Mouse (Mus musculus): ENCODE measurements at regions not wholly inside any gene's neighbourhood (a gene's known extent, or its start where the extent isn't known, plus 50 kb on each side); places are given as distances from the start of the nearest gene placed in this dataset.

- no peak for DNase-seq (ENCODE audit: extremely low spot score)
Measured at GRCm38 (mm10) chr9:35328503-35328902, 60.8 kb downstream of the Rpusd4 start.

GRCm38 (mm10) chr9:35330386-35330785 lies 62.7 kb downstream of the Rpusd4 start:
- DNase-seq (ENCODE audit: extremely low spot score), result no peak

- peak; percentile 78 for DNase-seq (ENCODE audit: extremely low spot score)
Measured at GRCm38 (mm10) chr9:35331241-35331680, 63.6 kb downstream of the Rpusd4 start.

GRCm38 (mm10) chr9:35332688-35333630 lies 65.3 kb downstream of the Rpusd4 start:
- no peak for DNase-seq (ENCODE audit: extremely low spot score)

GRCm38 (mm10) chr9:35333631-35334005 lies 66.0 kb downstream of the Rpusd4 start:
- DNase-seq (ENCODE audit: extremely low spot score), result no peak

GRCm38 (mm10) chr9:35334536-35334935 lies 66.9 kb downstream of the Rpusd4 start:
- DNase-seq (ENCODE audit: extremely low spot score), result no peak

- DNase-seq (ENCODE audit: extremely low spot score), result no peak
Measured at GRCm38 (mm10) chr9:35335181-35335580, 67.5 kb downstream of the Rpusd4 start.

GRCm38 (mm10) chr9:35335888-35336700 lies 68.4 kb downstream of the Rpusd4 start:
- DNase-seq (ENCODE audit: extremely low spot score), result no peak

- no peak for DNase-seq (ENCODE audit: extremely low spot score)
Measured at GRCm38 (mm10) chr9:35336701-35337055, 69.0 kb downstream of the Rpusd4 start.

GRCm38 (mm10) chr9:35338858-35339257 lies 71.2 kb downstream of the Rpusd4 start:
- DNase-seq (ENCODE audit: extremely low spot score), result no peak

GRCm38 (mm10) chr9:35339492-35340262 lies 72.0 kb downstream of the Rpusd4 start:
- DNase-seq (ENCODE audit: extremely low spot score), result no peak

GRCm38 (mm10) chr9:35340263-35340573 lies 72.6 kb downstream of the Rpusd4 start:
- no peak for DNase-seq (ENCODE audit: extremely low spot score)

- no peak for DNase-seq (ENCODE audit: extremely low spot score)
Measured at GRCm38 (mm10) chr9:35340811-35341210, 73.1 kb downstream of the Rpusd4 start.

- no peak for DNase-seq (ENCODE audit: extremely low spot score)
Measured at GRCm38 (mm10) chr9:35341386-35341785, 73.7 kb downstream of the Rpusd4 start.

GRCm38 (mm10) chr9:35342436-35342835 lies 74.8 kb downstream of the Rpusd4 start:
- no peak for DNase-seq (ENCODE audit: extremely low spot score)

GRCm38 (mm10) chr9:35343336-35343735 lies 75.7 kb downstream of the Rpusd4 start:
- no peak for DNase-seq (ENCODE audit: extremely low spot score)

GRCm38 (mm10) chr9:35344374-35344773 lies 76.6 kb upstream of the Cdon start:
- DNase-seq (ENCODE audit: extremely low spot score), result no peak

GRCm38 (mm10) chr9:35346378-35346777 lies 74.5 kb upstream of the Cdon start:
- DNase-seq (ENCODE audit: extremely low spot score), result no peak

GRCm38 (mm10) chr9:35350046-35350552 lies 70.8 kb upstream of the Cdon start:
- no peak for DNase-seq (ENCODE audit: extremely low spot score)

GRCm38 (mm10) chr9:35351576-35351975 lies 69.4 kb upstream of the Cdon start:
- DNase-seq (ENCODE audit: extremely low spot score), result no peak

- no peak for DNase-seq (ENCODE audit: extremely low spot score)
Measured at GRCm38 (mm10) chr9:35354652-35355130, 66.2 kb upstream of the Cdon start.

GRCm38 (mm10) chr9:35359699-35360098 lies 61.2 kb upstream of the Cdon start:
- DNase-seq (ENCODE audit: extremely low spot score), result no peak

All from embryo, embryonic 9.5 days (tissue).